Mouse (Mus musculus) olfactory bulb, adult 2 months (tissue): ENCODE measurements at regions not wholly inside any gene's neighbourhood (a gene's known extent, or its start where the extent isn't known, plus 50 kb on each side); places are given as distances from the start of the nearest gene placed in this dataset.

Source experiments
- H3K27ac ChIP-seq: fragments of 200-500 bp; 2 replicates; pipeline ENCODE4 v1.5.1; 2012; ENCODE audit warnings: low read depth, low read length; ENCODE audit not compliant: insufficient read depth
- H3K4me1 ChIP-seq: fragments of 200-500 bp; 2 replicates; pipeline ENCODE4 v1.6.1; 2012; ENCODE audit warnings: low read length; ENCODE audit not compliant: control insufficient read depth, insufficient read depth
- H3K4me3 ChIP-seq: fragments of 200-500 bp; 2 replicates; pipeline ENCODE4 v1.5.1; 2012; ENCODE audit warnings: mild to moderate bottlenecking, low read depth, low read length, moderate library complexity; ENCODE audit not compliant: insufficient read depth
- CTCF ChIP-seq: fragments of 200-500 bp; IDR thresholded peaks from 2 replicates; pipeline ENCODE4 v1.5.1; 2012; ENCODE audit warnings: low read depth, mild to moderate bottlenecking, low read length, moderate library complexity; ENCODE audit not compliant: insufficient read depth
- POLR2A ChIP-seq: fragments of 200-500 bp; IDR thresholded peaks from 2 replicates; pipeline ENCODE4 v1.6.1; 2012; ENCODE audit warnings: mild to moderate bottlenecking, low read depth, low read length, moderate library complexity; ENCODE audit not compliant: insufficient read depth
- WGBS: fragments of 180-500 bp; shearing (Covaris S2); methylation state at CpG from one replicate; pipeline ENCODE4 v1.1.7; 2018; 5-methylcytosine and 5-hydroxymethylcytosine counted together

DNA sequence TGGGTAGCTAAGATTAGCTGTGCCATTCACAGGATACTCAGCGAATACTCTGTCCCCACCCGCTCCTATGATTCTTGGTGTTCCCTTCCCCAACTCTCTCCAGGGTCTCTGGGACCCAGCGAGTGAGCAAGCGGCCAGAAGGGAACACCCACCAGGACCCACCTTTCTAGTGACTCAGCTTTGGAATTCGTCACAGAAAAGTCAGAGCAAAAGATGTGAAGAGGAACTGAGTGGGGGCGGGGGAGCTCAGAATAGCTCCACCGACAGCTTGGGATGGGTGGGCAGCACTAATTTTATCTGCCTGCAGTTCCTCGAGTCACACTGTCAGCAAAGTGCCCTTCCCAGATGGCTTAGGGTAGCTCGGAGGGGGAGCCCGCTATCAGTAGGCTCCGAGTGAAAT, 140.6 kb downstream of the 9530068E07Rik start:
- H3K4me3 ChIP-seq = no peak overlapping the region
- H3K4me1 ChIP-seq = peaks cover 23% of the 10 kb centered on the region
- H3K27ac ChIP-seq = peak overlapping the region; percentile 29; the same call in 1 of the 2 replicates
- TF ChIP-seq POLR2A (no peak), CTCF (no peak)
- WGBS = 45% methylated on average over 11 of the region's 11 CpGs

DNA sequence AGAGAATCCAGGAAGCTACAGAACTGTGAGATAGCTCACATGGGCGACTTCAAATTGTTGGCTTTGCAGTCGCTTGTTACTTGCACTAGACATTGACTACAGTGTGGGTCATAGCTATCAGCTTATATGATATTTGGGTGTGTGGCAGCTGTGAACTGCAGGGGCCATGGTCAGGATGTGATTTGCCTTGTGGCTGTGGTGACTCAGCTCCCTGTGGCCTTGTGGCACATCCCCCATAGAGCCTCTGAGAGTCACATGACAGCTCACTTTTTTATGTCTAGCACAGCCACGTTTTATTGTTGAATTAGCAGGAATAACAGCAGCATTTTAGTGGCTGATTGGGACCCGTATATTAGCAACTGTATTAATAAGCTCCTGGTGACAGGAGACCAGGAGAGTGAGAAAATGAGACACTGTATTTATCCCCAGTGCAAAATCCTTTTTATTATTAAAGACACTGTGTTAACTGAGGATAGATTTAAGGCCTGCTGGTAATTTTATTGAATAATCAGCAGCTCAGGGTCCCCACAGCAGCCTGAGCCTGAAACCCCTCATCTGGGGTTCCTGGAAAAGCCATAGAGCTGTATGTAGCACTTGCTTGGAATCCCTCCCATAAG, 141.7 kb downstream of the 9530068E07Rik start:
- Histone ChIP-seq H3K27ac (no peak overlapping the region), H3K4me3 (no peak overlapping the region), H3K4me1 (peaks cover 24% of the 10 kb centered on the region)
- WGBS = 63% methylated on average over 4 of the region's 4 CpGs
- no peak for TF ChIP-seq POLR2A
- no peak for TF ChIP-seq CTCF

DNA sequence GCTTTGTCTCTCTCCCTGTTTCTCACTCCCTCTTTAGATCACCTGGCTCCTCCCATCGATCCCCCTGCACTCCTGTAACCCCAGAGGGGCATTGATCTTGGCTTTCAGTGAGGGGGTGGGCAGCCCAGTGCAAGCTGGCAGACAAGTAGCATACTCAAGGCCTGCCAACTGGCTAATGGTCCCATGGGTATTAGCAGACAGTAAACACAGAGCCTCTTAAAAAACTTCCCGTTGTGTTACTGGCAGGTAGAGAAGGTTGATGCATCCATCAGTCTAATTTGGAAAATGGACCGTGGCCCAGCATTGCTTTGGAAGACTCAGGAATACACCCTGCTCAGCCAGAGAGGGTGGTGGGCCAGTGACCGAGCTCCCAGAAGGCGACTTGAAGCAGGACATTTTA, 145.0 kb downstream of the 9530068E07Rik start:
- Histone ChIP-seq H3K27ac (no peak overlapping the region), H3K4me1 (peaks cover 14% of the 10 kb centered on the region), H3K4me3 (no peak overlapping the region)
- 69% methylated on average over 5 of the region's 5 CpGs for WGBS
- TF ChIP-seq CTCF (no peak), POLR2A (no peak)

DNA sequence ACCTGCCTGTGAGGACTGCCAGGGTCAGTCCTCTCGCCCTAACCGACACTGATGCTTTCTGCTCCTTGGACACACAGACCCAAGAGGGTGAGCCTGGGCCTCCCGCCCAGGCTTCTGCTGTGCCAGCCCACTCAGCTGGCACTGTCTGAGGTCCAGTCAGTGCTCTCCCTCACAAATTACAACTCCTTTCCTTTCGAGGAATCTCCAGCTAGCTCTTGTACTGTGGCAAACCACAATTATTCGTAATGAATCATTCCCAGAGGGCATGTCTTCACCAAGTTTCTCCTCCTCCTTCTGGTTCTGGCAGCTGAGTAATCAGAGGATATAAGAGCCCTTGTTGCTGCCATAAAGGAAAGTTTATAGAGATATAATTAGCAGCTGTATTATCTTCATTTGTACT, 155.2 kb downstream of the 9530068E07Rik start:
- TF ChIP-seq CTCF (no peak), POLR2A (0 out of 2 replicates have a peak, but pooled peaks have one; percentile 21)
- peaks cover 22% of the 10 kb centered on the region for H3K4me1 ChIP-seq
- WGBS = 15% methylated on average over 5 of the region's 5 CpGs

DNA sequence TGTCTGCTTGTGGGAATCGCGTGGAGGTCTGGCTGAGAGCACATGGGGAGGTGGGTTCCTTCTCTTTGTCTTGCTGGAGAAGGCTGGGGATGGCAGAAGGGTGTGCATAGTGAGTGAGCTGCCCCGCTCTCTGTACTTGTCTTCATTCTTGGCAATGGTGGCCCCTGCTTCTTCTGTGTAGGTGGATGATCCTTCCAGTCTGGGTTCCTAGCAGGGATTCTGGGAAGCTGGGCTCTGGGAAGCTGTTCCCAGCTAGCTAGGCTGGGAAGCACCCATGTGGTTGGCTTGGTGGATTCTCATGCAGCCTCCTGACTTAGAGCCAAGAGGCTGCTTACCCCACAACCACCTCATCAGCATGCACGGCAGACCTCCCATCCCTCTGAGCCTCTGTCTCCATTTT, 156.6 kb downstream of the 9530068E07Rik start:
- WGBS = 81% methylated on average over 4 of the region's 4 CpGs
- Histone ChIP-seq H3K4me1 (peaks cover 22% of the 10 kb centered on the region), H3K27ac (no peak overlapping the region), H3K4me3 (no peak overlapping the region)
- TF ChIP-seq POLR2A = no peak
- no peak for TF ChIP-seq CTCF

More for the DNA sequence above, 155.2 kb downstream of the 9530068E07Rik start:
- no peak overlapping the region for H3K4me3 ChIP-seq
- H3K27ac ChIP-seq = peak overlapping the region; percentile 69; the same call in 1 of the 2 replicates

DNA sequence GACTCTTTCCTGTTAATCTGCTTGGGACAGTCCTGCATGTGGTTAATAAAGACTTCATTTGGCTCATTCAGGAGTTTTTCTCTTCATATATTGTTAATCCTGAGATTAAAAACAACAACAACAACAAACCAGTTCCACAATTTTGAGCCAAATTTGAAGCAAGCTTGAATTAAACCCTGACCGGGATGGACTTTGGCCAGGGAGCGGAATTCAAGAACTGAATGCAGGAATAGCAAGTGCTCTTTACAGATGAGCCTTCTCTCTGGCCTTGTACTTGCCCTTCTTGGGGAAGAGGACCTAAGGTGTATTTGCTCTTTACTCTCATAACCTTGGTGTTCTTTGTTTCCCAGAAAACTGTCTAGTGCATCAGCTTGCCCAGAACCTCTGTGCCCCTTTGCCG, 161.6 kb downstream of the 9530068E07Rik start:
- Histone ChIP-seq H3K4me1 (peaks cover 5% of the 10 kb centered on the region), H3K4me3 (no peak overlapping the region), H3K27ac (no peak overlapping the region)
- 92% methylated on average over 3 of the region's 3 CpGs for WGBS
- TF ChIP-seq POLR2A (no peak), CTCF (no peak)

DNA sequence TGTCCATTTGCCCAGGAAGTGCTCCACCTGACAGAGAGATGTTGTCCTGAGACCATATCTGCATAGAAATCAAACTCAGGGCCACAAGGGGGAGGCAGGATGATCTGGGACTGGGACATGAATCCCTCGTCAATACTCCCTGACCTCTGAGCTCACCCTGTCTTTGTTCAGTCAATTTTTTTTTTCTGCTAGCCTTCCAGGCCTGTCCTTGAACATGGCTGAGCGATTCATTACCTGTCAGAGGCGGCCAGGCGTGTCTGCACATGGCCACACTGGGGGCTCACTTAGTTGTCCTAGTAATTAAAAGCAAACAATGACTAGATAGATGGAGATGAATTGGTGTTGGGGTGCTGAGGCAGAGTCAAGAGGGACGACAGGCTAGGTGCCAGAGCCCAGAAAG, 162.6 kb downstream of the 9530068E07Rik start:
- no peak overlapping the region for H3K4me3 ChIP-seq
- no peaks in the 10 kb centered on the region for H3K4me1 ChIP-seq
- no peak overlapping the region for H3K27ac ChIP-seq
- TF ChIP-seq POLR2A = no peak
- no peak for TF ChIP-seq CTCF
- 94% methylated on average over 5 of the region's 5 CpGs for WGBS

DNA sequence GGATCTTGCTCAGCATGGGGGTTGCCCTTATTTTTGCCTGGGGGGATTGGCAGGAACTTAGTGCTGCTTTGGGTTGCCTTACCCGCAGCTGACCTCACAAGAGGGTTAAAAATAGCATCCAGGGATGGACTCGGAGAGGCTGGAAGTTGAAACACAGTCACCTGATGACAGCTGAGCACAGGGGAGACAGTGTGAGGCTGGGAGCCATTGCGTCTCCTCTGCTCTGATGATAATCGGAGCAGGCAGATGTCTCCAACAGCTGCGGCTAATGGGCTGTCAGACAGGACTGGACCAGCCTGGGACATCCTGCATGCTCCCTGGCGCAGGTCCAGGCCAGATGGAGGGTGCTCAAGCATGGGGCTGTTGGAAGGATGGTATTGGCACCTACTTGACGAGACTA, 165.1 kb downstream of the 9530068E07Rik start:
- TF ChIP-seq CTCF = no peak
- no peak for TF ChIP-seq POLR2A
- WGBS = 79% methylated on average over 7 of the region's 7 CpGs
- H3K27ac ChIP-seq = no peak overlapping the region
- no peak overlapping the region for H3K4me3 ChIP-seq
- H3K4me1 ChIP-seq = peaks cover 3% of the 10 kb centered on the region; the same call in 1 of the 2 replicates

DNA sequence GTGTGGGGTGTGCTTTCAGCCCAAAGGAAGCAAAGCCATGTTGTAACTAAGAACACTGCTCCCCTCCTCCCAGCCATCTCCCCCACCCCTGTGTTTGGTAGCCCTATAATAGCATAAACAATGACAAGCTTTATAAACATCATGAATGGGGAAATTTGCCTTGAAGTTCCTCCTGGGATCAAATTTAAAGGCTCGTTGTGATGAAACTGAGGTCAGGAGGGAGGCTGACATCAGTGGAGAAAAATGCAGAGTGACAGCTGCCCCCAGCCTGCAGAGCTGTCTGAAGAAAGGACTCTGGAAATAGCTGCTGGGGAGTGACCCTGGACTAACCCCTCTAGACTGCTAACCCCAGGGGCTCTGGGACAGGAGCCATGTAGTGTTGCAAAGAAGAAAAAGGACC, 169.2 kb downstream of the 9530068E07Rik start:
- peaks cover 12% of the 10 kb centered on the region; the same call in 1 of the 2 replicates for H3K4me1 ChIP-seq
- 59% methylated on average over 1 of the region's 1 CpGs for WGBS
- TF ChIP-seq POLR2A (no peak), CTCF (no peak)
- no peak overlapping the region for H3K27ac ChIP-seq
- H3K4me3 ChIP-seq = no peak overlapping the region

DNA sequence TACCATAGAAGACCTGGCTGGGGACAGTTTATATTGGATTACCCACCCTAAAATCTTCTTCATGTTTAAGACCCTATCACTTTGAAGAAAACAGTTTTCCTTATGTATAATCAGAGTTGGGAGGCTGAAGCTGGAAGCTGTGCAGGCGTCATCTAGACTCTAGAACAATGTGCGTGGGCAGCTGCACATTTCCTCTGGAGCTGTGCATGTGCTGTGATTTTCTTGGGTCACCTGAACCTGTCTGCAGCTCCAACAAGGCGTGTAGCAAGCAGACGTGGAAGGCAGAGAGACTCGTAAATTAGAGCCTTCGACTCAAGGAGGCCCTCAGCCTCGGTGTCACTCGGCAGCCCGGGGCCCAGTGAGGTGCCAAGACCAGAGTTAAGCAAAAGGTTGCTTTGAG, 169.8 kb downstream of the 9530068E07Rik start:
- no peak for TF ChIP-seq POLR2A
- TF ChIP-seq CTCF = no peak
- Histone ChIP-seq H3K4me3 (no peak overlapping the region), H3K27ac (no peak overlapping the region), H3K4me1 (peaks cover 12% of the 10 kb centered on the region; the same call in 1 of the 2 replicates)
- 77% methylated on average over 9 of the region's 9 CpGs for WGBS
